Mouse (Mus musculus): ENCODE results near the gene Hyal1. TPM values are rescaled to one million over a fixed set of nuclear protein-coding genes. Genes with fewer than 3 reads are reported as not detected.

The Hyal1 gene
- total and polyA plus RNA-seq, 3 experiments: 0.40 to 0.59 TPM; not detected in 1

GRCm38 (mm10) chr9:107602068-107602648 is 25.4 kb downstream of the Hyal1 start (continued):
- TF ChIP-seq KAT2A (IDR thresholded peaks at IDR 0.05; ENCODE audit: insufficient replicate concordance, low read length): no peak
- peak; percentile 94 to 99 for TF ChIP-seq CTCF (conservative IDR thresholded peaks at IDR 0.05 in 1 of 2, IDR thresholded peaks at IDR 0.05 in 1 of 2; ENCODE audit: low read depth in 2 of 2, low read length in 2 of 2)
- TF ChIP-seq POLR2AphosphoS2 (IDR thresholded peaks at IDR 0.05; ENCODE audit: low read depth, low read length): no peak
- peak; percentile 46; the same call in 1 of the 2 replicates for TF ChIP-seq MAX (IDR thresholded peaks at IDR 0.05; ENCODE audit: low read length)
- no peak for TF ChIP-seq ZMIZ1 (IDR thresholded peaks at IDR 0.05; ENCODE audit: low read depth, low read length)
- TF ChIP-seq NRF1 (IDR thresholded peaks at IDR 0.05; ENCODE audit: low read depth, low read length): peak; percentile 48; the same call in 1 of the 2 replicates
- peak; percentile 73 for TF ChIP-seq MYC (IDR thresholded peaks at IDR 0.05; ENCODE audit: low read depth, low read length)

- H3K4me1 ChIP-seq (ENCODE audit: control insufficient read depth in 1 of 2, insufficient read depth in 2 of 2): peaks cover 27 to 63% of the 10 kb centered on the region in 2 experiments
- no peak overlapping the region for H3K9ac ChIP-seq (ENCODE audit: insufficient read depth, low read depth)
- DNase-seq (ENCODE audit: extremely low read depth): peak; percentile 85
- H3K9me3 ChIP-seq (replicated peaks; ENCODE audit: low read length): no peaks in the 10 kb centered on the region
- H3K4me2 ChIP-seq (ENCODE audit: insufficient read depth, low read depth, poor library complexity, severe bottlenecking): peak overlapping the region; percentile 0; the same call in 1 of the 2 replicates
- H3K27me3 ChIP-seq (replicated peaks): no peaks in the 10 kb centered on the region
- H3K36me3 ChIP-seq (replicated peaks in 1 of 2; ENCODE audit: control insufficient read depth in 1 of 2, insufficient read depth in 1 of 2, low read length in 1 of 2): peaks cover 4 to 35% of the 10 kb centered on the region in 2 experiments
- dilution Hi-C loops (cut with MboI; ENCODE audit: extremely low pct_ligation_motif_present, extremely low pct_unique_long_range_greater_than_20kb, low sequenced_read_pairs) (no loop called here), in situ Hi-C loops (cut with MboI; ENCODE audit: low pct_ligation_motif_present, low pct_unique_long_range_greater_than_20kb, low sequenced_read_pairs) (no loop called here)
- no peak overlapping the region for H3K4me3 ChIP-seq (replicated peaks in 1 of 3; ENCODE audit: low read depth in 2 of 3, low read length in 2 of 3, poor library complexity in 1 of 3)
- H3K27ac ChIP-seq (ENCODE audit: insufficient read depth, low read depth): no peak overlapping the region
- no peaks in the 10 kb centered on the region for H3K79me2 ChIP-seq (replicated peaks; ENCODE audit: control insufficient read depth, extremely low read depth, insufficient read depth, poor library complexity, severe bottlenecking)
- TF ChIP-seq E2F4 (IDR thresholded peaks at IDR 0.05; ENCODE audit: insufficient replicate concordance, low read depth, low read length): no peak
- 0 out of 2 replicates have a peak, but pooled peaks have one; percentile 37 for TF ChIP-seq CHD2 (IDR thresholded peaks at IDR 0.05; ENCODE audit: low read length)
- TF ChIP-seq ZMIZ1 (IDR thresholded peaks at IDR 0.05; ENCODE audit: low read depth, low read length): 0 out of 2 replicates have a peak, but pooled peaks have one; percentile 50
- no peak for TF ChIP-seq POLR2AphosphoS2 (IDR thresholded peaks at IDR 0.05; ENCODE audit: low read depth, low read length)
- no peak for TF ChIP-seq ELF1 (IDR thresholded peaks at IDR 0.05; ENCODE audit: low read depth, low read length)
- peak; percentile 64; the same call in 1 of the 2 replicates for TF ChIP-seq TCF12 (IDR thresholded peaks at IDR 0.05; ENCODE audit: low read depth, low read length)
- TF ChIP-seq IRF4 (IDR thresholded peaks at IDR 0.05; ENCODE audit: low read depth, low read length): no peak
- no peak for TF ChIP-seq ZKSCAN1 (IDR thresholded peaks at IDR 0.05; ENCODE audit: borderline replicate concordance, low read depth, low read length)
- TF ChIP-seq RCOR1 (conservative IDR thresholded peaks at IDR 0.05; ENCODE audit: low read depth, low read length): no peak
- TF ChIP-seq NELFE (IDR thresholded peaks at IDR 0.05; ENCODE audit: low read depth, low read length): no peak
- TF ChIP-seq MAX (IDR thresholded peaks at IDR 0.05; ENCODE audit: low read length): no peak
- no peak for TF ChIP-seq USF2 (conservative IDR thresholded peaks at IDR 0.05; ENCODE audit: low read depth, low read length)
- no peak for TF ChIP-seq MAFK (IDR thresholded peaks at IDR 0.05; ENCODE audit: insufficient replicate concordance, low read length)
- no peak for TF ChIP-seq MYC (IDR thresholded peaks at IDR 0.05; ENCODE audit: low read depth, low read length)
- TF ChIP-seq JUND (conservative IDR thresholded peaks at IDR 0.05; ENCODE audit: low read depth, low read length): no peak
- no peak for TF ChIP-seq CTCF (conservative IDR thresholded peaks at IDR 0.05 in 1 of 2, IDR thresholded peaks at IDR 0.05 in 1 of 2; ENCODE audit: low read depth in 2 of 2, low read length in 2 of 2)
- no peak for TF ChIP-seq SIN3A (IDR thresholded peaks at IDR 0.05; ENCODE audit: low read length)
- TF ChIP-seq NRF1 (IDR thresholded peaks at IDR 0.05; ENCODE audit: low read depth, low read length): no peak
- TF ChIP-seq ZC3H11A (IDR thresholded peaks at IDR 0.05; ENCODE audit: low read depth, low read length): no peak
- TF ChIP-seq PAX5 (IDR thresholded peaks at IDR 0.05; ENCODE audit: low read length): no peak
- TF ChIP-seq MEF2A (IDR thresholded peaks at IDR 0.05; ENCODE audit: borderline replicate concordance, low read depth, low read length): peak; percentile 67; the same call in 1 of the 2 replicates
- TF ChIP-seq TBP (conservative IDR thresholded peaks at IDR 0.05; ENCODE audit: low read depth, low read length): 0 out of 2 replicates have a peak, but pooled peaks have one; percentile 18
- peak; percentile 76 for TF ChIP-seq BHLHE40 (IDR thresholded peaks at IDR 0.05; ENCODE audit: low read depth, low read length)
- TF ChIP-seq KAT2A (IDR thresholded peaks at IDR 0.05; ENCODE audit: insufficient replicate concordance, low read length): 0 out of 2 replicates have a peak, but pooled peaks have one; percentile 47
- TF ChIP-seq USF1 (IDR thresholded peaks at IDR 0.05; ENCODE audit: low read depth, low read length): no peak
- TF ChIP-seq MAZ (IDR thresholded peaks at IDR 0.05; ENCODE audit: low read depth, low read length): peak; percentile 54; the same call in 1 of the 2 replicates
- TF ChIP-seq CHD1 (IDR thresholded peaks at IDR 0.05; ENCODE audit: low read depth, low read length): no peak
- TF ChIP-seq EP300 (IDR thresholded peaks at IDR 0.05; ENCODE audit: low read length): 0 out of 2 replicates have a peak, but pooled peaks have one; percentile 50
- TF ChIP-seq POLR2A (IDR thresholded peaks at IDR 0.05; ENCODE audit: low read depth, low read length): no peak
- peak; percentile 60 for TF ChIP-seq MXI1 (IDR thresholded peaks at IDR 0.05; ENCODE audit: low read depth, low read length)
- TF ChIP-seq ZNF384 (IDR thresholded peaks at IDR 0.05; ENCODE audit: low read depth, low read length): no peak
- no peak for TF ChIP-seq GABPA (IDR thresholded peaks at IDR 0.05; ENCODE audit: insufficient replicate concordance, low read depth, low read length)
- no peak for TF ChIP-seq HCFC1 (IDR thresholded peaks at IDR 0.05; ENCODE audit: low read depth, low read length)
- no peak; the same call in 1 of the 2 replicates for TF ChIP-seq RAD21 (IDR thresholded peaks at IDR 0.05; ENCODE audit: low read depth, low read length)
- TF ChIP-seq UBTF (IDR thresholded peaks at IDR 0.05; ENCODE audit: low read depth, low read length): no peak; the same call in 1 of the 2 replicates
Measured at GRCm38 (mm10) chr9:107603251-107603650, 26.5 kb downstream of the Hyal1 start.
